Mouse (Mus musculus): Measurements from ENCODE around the gene Fcrlb. TPM values are rescaled to one million over a fixed set of nuclear protein-coding genes. Genes with fewer than 3 reads are reported as not detected.

Fcrlb gene
- polyA plus RNA-seq, 1 experiment from 2014 or later: not detected

Other genes with a start within 250 kb of the Fcrlb start
- 8.4 and 9.3 TPM in 2 replicates for gene Atf6, start 45.2 kb downstream of the Fcrlb start, polyA plus RNA-seq (2016; fragmentation: Nextera tagmentation; extraction: Ambion mirVana)
- gene Gm26620, start 27.9 kb downstream of the Fcrlb start, polyA plus RNA-seq (2016; fragmentation: Nextera tagmentation; extraction: Ambion mirVana): 0.28 and 0.42 TPM in 2 replicates
- gene Dusp12, start 27.4 kb downstream of the Fcrlb start, polyA plus RNA-seq (2016; fragmentation: Nextera tagmentation; extraction: Ambion mirVana): 46.0 and 53.2 TPM in 2 replicates
- not detected in 2 replicates for gene Fcrla, start 14.6 kb upstream of the Fcrlb start, polyA plus RNA-seq (2016; fragmentation: Nextera tagmentation; extraction: Ambion mirVana)
- gene Fcgr2b, start 63.6 kb upstream of the Fcrlb start, polyA plus RNA-seq (2016; fragmentation: Nextera tagmentation; extraction: Ambion mirVana): 0.33 and 0.34 TPM in 2 replicates
- 0.17 and 0.21 TPM in 2 replicates for gene Fcgr4, start 106.0 kb upstream of the Fcrlb start, polyA plus RNA-seq (2016; fragmentation: Nextera tagmentation; extraction: Ambion mirVana)
- gene Fcgr3, start 152.0 kb upstream of the Fcrlb start, polyA plus RNA-seq (2016; fragmentation: Nextera tagmentation; extraction: Ambion mirVana): 4.5 and 5.3 TPM in 2 replicates
- 1.5 and 1.6 TPM in 2 replicates for gene Cfap126, start 201.0 kb upstream of the Fcrlb start, polyA plus RNA-seq (2016; fragmentation: Nextera tagmentation; extraction: Ambion mirVana)
- gene Sdhc, start 237.7 kb upstream of the Fcrlb start, polyA plus RNA-seq (2016; fragmentation: Nextera tagmentation; extraction: Ambion mirVana): 182 and 217 TPM in 2 replicates
- 1.5 and 2.6 TPM in 2 replicates for gene Mpz, start 237.8 kb upstream of the Fcrlb start, polyA plus RNA-seq (2016; fragmentation: Nextera tagmentation; extraction: Ambion mirVana)

Data from limb, embryonic 12.5 days (tissue).